Mouse (Mus musculus) spleen, adult 2 months (tissue): Measurements from ENCODE around the gene Sco1.

Source experiments
- CTCF ChIP-seq: fragments of 200-500 bp; IDR thresholded peaks from 2 replicates; pipeline ENCODE4 v1.5.1; 2011; ENCODE audit warnings: mild to moderate bottlenecking, inconsistent platforms; ENCODE audit not compliant: insufficient read depth, insufficient read length, insufficient replicate concordance; ENCODE audit errors: extremely low read depth
- POLR2A ChIP-seq: fragments of 200-500 bp; IDR thresholded peaks from 2 replicates; pipeline ENCODE4 v1.6.1; 2011; ENCODE audit warnings: low read depth, low read length, inconsistent platforms

GRCm38 (mm10) chr11:67010430-67010829 lies 42.0 kb upstream of the Sco1 start:
- TF ChIP-seq CTCF (no peak), POLR2A (no peak)
